Mouse (Mus musculus) embryonic fibroblast, embryonic 13.5 days (primary cell): Measurements from ENCODE around the gene Tbc1d32. TPM values are rescaled to one million over a fixed set of nuclear protein-coding genes. Genes with fewer than 3 reads are reported as not detected.

Source experiments
- H3K27ac ChIP-seq: 2 replicates; pipeline ENCODE4 v1.5.1; 2012; ENCODE audit warnings: low read length, control low read depth, inconsistent platforms; ENCODE audit not compliant: insufficient read depth
- H3K4me1 ChIP-seq: 2 replicates; pipeline ENCODE4 v1.6.1; 2011; ENCODE audit warnings: low read length; ENCODE audit not compliant: control insufficient read depth, insufficient read depth
- H3K4me3 ChIP-seq: 2 replicates; pipeline ENCODE4 v1.5.1; 2011; ENCODE audit warnings: mild to moderate bottlenecking, control low read depth, low read length; ENCODE audit not compliant: insufficient read depth
- CTCF ChIP-seq: IDR thresholded peaks from 2 replicates; pipeline ENCODE4 v1.5.1; 2011; ENCODE audit warnings: mild to moderate bottlenecking, control low read depth, low read length, moderate library complexity, borderline replicate concordance; ENCODE audit not compliant: insufficient read depth
- POLR2A ChIP-seq: IDR thresholded peaks from 2 replicates; pipeline ENCODE4 v1.6.1; 2011; ENCODE audit warnings: low read depth, mild to moderate bottlenecking, control low read depth, low read length, moderate library complexity
- polyA plus RNA-seq: library from polyadenylated mRNA; stranded (reverse); fragments of >200 nt; gene quantifications from 2 replicates; pipeline ENCODE4 v1.2.4, GENCODE M21; 2011; ENCODE audit warnings: low read depth; ENCODE audit not compliant: missing spikeins, insufficient read length

Gene Tbc1d32
- polyA plus RNA-seq, result 6.0 and 6.3 TPM in 2 replicates

- H3K4me1 ChIP-seq, result 0 out of 2 replicates have a peak, but pooled peaks cover 3% of the 10 kb centered on the region
- H3K4me3 ChIP-seq, result peak within 1 kb of the TSS; percentile 59
- TF ChIP-seq POLR2A (peak; percentile 80), CTCF (no peak)
- peak within 1 kb of the TSS; percentile 87 for H3K27ac ChIP-seq
These were observed at the start of gene Tbc1d32 for GRCm38 (mm10) chr10:56228568-56229209. Gene Tbc1d32 (minus strand): TSS chr10:56228689.

- TF ChIP-seq POLR2A (no peak), CTCF (no peak)
- Histone ChIP-seq H3K27ac (no peak overlapping the region), H3K4me3 (peak overlapping the region; percentile 9; the same call in 1 of the 2 replicates), H3K4me1 (0 out of 2 replicates have a peak, but pooled peaks cover 3% of the 10 kb centered on the region)
These were observed 666 bp downstream of the Tbc1d32 start for GRCm38 (mm10) chr10:56227771-56228275.

GRCm38 (mm10) chr10:56215797-56216196 is 12.7 kb downstream of the Tbc1d32 start:
- Histone ChIP-seq H3K4me3 (no peak overlapping the region), H3K4me1 (no peaks in the 10 kb centered on the region)

DNA sequence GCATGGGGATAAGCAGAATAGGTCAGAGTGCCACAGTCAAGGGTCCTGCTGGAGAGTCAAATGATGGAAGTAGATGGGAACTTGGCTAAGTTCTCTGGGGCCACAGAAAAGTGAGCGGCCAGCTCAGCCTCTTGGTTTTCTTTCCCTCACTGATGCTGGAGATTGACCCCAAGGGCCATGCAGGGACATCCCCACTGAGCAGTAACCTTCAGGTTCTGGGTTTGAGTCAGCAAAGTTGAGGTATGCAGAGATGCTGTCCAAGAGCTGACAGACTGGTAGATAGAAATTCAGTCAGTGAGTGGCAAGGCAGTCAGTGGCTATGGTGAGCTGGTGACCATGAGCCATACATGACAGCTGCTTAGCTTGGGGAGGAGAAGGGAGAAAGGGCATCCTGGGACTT is 18.1 kb downstream of the Tbc1d32 start:
- TF ChIP-seq POLR2A (no peak), CTCF (no peak)
- Histone ChIP-seq H3K4me3 (no peak overlapping the region), H3K27ac (no peak overlapping the region), H3K4me1 (no peaks in the 10 kb centered on the region)

More at GRCm38 (mm10) chr10:56215797-56216196, 12.7 kb downstream of the Tbc1d32 start:
- TF ChIP-seq POLR2A (no peak), CTCF (no peak)
- H3K27ac ChIP-seq, result no peak overlapping the region

DNA sequence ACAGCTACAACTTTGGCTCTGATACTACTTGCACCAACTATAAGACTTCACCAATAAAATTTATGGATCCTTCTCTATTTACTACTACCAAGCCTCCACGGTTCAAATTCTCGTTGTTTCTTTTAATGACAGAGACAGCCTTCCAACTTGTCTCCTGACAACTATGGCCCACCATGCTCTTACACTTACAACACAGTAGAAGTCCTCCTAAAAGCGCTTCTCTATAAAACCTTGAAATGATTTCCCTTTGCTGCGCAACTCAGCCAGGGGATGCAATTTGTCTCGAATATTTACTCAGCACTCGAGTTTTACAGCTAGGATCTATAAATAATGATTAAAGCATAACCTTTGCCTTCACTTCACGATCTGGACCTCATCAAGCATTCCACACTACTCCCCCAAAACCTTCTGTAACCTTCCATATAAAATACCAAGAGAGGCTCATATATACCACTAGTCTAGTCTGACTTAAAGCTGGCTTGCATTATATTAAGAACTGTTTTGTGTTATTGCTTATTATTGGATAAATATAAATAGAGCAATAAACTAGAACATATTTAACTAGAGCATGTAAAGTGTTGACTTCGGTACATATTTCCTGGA is 21.6 kb downstream of the Tbc1d32 start:
- no peak for TF ChIP-seq POLR2A
- no peak for TF ChIP-seq CTCF
- Histone ChIP-seq H3K4me1 (no peaks in the 10 kb centered on the region), H3K27ac (no peak overlapping the region), H3K4me3 (no peak overlapping the region)

- H3K27ac ChIP-seq, result no peak overlapping the region
- H3K4me3 ChIP-seq, result no peak overlapping the region
- no peaks in the 10 kb centered on the region for H3K4me1 ChIP-seq
- TF ChIP-seq CTCF (no peak), POLR2A (no peak)
These were observed 24.1 kb downstream of the Tbc1d32 start for GRCm38 (mm10) chr10:56204348-56204747.

GRCm38 (mm10) chr10:56199902-56200301 is 28.6 kb downstream of the Tbc1d32 start:
- Histone ChIP-seq H3K4me3 (no peak overlapping the region), H3K4me1 (no peaks in the 10 kb centered on the region), H3K27ac (no peak overlapping the region)
- TF ChIP-seq POLR2A, result no peak
- no peak for TF ChIP-seq CTCF

DNA sequence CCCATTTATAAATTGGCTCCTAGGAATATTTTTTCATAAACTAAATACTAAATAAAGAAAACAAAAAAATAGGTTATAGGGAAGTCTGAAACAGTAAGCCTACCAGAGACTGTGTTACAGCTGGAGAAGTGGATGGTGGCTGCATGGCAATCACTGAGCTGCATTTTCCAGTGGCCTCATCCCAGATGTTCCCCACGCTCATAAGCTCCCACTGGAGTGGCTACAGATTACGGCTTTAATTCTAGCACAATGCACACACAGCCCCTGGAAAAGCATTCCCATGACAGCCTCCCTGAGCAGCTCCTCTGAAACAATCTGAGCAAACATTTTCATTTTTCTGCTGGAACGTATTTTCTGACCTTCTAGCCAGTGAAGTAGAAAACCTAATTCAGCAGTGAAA is 29.8 kb downstream of the Tbc1d32 start:
- no peak overlapping the region for H3K4me3 ChIP-seq
- no peak for TF ChIP-seq CTCF
- no peak for TF ChIP-seq POLR2A
- H3K4me1 ChIP-seq, result no peaks in the 10 kb centered on the region
- H3K27ac ChIP-seq, result no peak overlapping the region

GRCm38 (mm10) chr10:56194310-56194709 is 34.2 kb downstream of the Tbc1d32 start:
- TF ChIP-seq POLR2A, result no peak
- TF ChIP-seq CTCF, result no peak
- no peak overlapping the region for H3K27ac ChIP-seq
- no peak overlapping the region for H3K4me3 ChIP-seq
- H3K4me1 ChIP-seq, result no peaks in the 10 kb centered on the region

GRCm38 (mm10) chr10:56181727-56182126 is 46.8 kb downstream of the Tbc1d32 start:
- Histone ChIP-seq H3K4me1 (no peaks in the 10 kb centered on the region), H3K4me3 (no peak overlapping the region), H3K27ac (no peak overlapping the region)
- no peak for TF ChIP-seq POLR2A
- no peak for TF ChIP-seq CTCF
